Mouse (Mus musculus) forelimb bud, embryonic 11.5 days (tissue): Measurements from ENCODE around the gene Slc6a8.

Experiments used
- DNase-seq: peaks from one replicate; pipeline ENCODE4 v3.0.0-alpha.2; 2012; ENCODE audit warnings: low read depth, low spot score

Gene Slc6a8

DNA sequence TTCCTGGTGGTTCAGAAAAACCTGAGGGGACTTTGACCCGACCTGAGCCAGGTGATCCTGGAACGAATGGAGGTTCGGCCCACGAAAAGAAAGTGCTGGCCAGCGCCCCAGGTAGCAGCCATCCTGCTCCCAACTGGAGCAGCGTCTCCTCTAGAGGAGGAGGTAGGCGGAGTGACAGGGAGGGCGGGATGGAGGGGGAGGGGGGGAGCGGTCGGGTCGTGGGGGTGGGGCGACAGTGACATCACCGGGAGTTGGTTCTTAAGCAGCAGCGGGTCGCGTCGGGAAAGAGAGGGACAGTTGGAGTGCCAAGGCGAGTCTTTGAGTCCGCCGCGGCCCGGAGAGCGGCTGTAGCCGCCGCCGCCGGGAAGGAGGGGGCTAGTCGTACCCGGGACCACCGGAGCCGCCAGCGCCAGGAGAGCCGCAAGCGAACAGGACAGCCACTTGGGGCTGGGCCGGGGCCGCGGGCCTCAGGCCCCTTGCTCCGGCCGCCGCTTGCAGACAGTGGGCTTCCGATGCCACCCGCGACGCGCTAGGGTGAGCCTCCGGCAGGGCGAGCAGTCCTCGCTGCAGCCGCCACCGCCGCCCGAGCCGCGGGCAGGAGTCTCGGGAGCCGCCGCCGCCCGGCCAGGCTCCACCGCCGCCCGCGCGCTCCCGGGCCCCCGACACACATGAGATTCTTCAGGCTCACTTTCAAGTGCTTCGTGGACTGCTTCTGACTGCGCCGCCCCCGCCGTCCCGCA, at the start of gene Slc6a8:
Gene Slc6a8 (plus strand): TSS at position 272 of the 740 bp plus-strand sequence.
- DNase-seq, result peak; percentile 42

GRCm38 (mm10) chrX:73626981-73627380, 46.0 kb upstream of the Slc6a8 start:
- no peak for DNase-seq

- DNase-seq, result peak; percentile 16
Measured at GRCm38 (mm10) chrX:73635425-73635824, 37.5 kb upstream of the Slc6a8 start.

GRCm38 (mm10) chrX:73637415-73637814, 35.5 kb upstream of the Slc6a8 start:
- no peak for DNase-seq

- DNase-seq, result peak; percentile 58
Measured at GRCm38 (mm10) chrX:73639255-73639675, 33.7 kb upstream of the Slc6a8 start, which contains the start of gene Dusp9. Dusp9 (plus strand) TSS chrX:73639419.

GRCm38 (mm10) chrX:73639901-73640469, 33.0 kb upstream of the Slc6a8 start:
- DNase-seq, result peak; percentile 17

- DNase-seq, result no peak
Measured at GRCm38 (mm10) chrX:73645121-73645520, 27.8 kb upstream of the Slc6a8 start.

GRCm38 (mm10) chrX:73650869-73651268, 22.1 kb upstream of the Slc6a8 start:
- DNase-seq, result no peak

- no peak for DNase-seq
Measured at GRCm38 (mm10) chrX:73653392-73653791, 19.6 kb upstream of the Slc6a8 start.

DNA sequence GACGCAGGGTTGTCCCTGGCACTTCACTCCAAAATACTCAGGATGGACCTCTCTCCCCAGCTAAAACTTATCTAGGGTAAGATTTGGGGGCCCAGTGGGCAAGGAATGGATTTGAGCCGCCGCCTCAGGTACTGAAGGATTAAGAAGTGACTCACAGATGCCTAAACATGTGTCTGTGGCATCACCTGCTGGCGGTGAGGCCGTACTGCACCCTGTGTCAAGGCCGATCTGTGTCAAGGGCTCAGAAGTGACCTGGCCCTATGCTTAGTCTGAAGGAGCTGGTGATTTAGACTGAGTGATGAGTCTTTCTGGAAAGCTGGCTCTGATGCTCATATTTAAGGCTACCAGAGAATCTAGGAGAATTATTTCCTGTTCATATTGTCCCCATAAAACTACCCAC, 18.8 kb upstream of the Slc6a8 start:
- peak; percentile 69 for DNase-seq

GRCm38 (mm10) chrX:73655529-73655928, 17.4 kb upstream of the Slc6a8 start:
- DNase-seq, result peak; percentile 24

DNA sequence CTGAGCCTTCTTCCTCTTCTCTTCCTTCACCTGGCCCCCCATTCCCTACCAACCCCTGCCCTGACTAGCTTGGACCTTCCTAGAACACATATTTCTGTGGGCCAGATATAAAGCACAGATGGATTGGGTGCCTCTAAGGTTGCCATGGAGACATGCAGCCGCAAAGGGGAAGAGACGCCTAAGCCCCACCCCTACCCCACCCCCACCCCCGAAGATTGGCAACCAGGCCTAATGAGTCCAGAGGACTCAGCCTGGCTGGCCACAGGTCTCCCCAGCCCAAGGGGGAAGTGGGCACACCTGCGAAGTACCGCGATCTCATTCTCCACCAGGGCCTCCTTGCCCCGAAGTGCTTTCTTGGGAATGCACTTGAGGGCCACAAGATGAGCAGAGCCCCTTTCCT, 14.6 kb upstream of the Slc6a8 start:
- no peak for DNase-seq

DNA sequence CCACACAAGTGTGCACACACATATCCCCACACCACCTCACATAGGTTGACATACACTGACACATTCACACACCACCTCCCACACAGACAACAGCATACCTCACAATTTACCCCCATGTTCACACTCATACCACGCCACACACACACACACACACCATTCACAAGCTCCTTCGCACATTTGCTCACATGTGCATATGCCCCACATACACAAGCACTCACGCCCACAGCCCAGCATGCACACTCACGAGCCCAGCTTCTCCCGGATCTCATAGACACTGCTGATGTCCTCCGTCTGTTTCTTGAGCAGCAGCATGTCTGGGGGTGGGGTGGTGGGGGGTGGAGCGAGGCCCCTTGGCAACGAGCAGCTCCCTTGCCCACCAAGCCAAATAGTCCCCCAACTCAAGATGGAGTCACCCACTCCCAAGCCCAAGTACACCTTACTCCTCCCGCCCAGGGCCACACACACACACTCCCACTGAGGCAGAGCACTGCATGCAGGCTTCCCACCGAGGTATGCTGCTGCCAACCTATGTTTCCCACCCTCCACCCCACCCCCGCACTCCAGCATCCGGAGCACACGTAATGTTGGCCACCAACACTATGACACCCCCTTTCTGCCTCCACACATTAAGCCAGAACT, 13.9 kb upstream of the Slc6a8 start:
- no peak for DNase-seq

DNA sequence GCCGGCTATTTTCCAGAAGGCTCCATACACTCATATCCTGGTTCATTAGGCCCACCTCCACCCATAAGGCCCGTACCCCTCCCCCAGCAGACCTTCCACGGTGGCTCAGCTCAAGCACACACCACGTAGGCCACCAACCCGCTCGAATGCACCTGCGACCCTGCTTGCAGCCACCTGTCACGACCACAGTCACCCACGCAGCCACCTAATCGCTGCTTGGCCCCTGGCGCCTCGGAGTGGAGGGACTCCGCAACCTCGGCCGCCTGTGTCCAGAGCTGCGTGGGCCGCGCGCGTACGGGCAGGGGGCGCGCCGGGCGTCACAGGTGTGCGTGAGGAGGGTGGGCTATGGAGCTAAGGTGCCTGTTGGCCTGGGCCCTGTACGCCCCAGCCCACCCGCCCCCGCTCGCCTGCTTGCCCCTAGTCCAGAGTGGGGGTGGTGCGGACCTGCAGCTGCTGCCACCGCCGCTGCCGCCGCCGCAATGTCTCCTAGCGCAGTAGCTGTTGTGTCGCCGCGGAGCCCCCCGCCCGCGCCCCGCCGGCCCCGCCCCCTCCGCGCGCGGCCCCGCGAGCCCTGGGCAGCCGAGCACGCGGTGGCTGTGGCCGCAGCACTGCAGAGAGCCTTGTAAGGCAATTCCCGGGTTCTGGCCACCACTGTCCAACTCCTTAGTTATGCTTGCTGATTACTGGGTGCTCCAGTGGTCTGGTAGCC, 13.2 kb upstream of the Slc6a8 start, which contains the start of gene Pnck:
Gene Pnck (minus strand): TSS at position 543 of the 709 bp plus-strand sequence.
- no peak for DNase-seq

- DNase-seq, result no peak
Measured at GRCm38 (mm10) chrX:73660284-73660665, 12.7 kb upstream of the Slc6a8 start.

DNA sequence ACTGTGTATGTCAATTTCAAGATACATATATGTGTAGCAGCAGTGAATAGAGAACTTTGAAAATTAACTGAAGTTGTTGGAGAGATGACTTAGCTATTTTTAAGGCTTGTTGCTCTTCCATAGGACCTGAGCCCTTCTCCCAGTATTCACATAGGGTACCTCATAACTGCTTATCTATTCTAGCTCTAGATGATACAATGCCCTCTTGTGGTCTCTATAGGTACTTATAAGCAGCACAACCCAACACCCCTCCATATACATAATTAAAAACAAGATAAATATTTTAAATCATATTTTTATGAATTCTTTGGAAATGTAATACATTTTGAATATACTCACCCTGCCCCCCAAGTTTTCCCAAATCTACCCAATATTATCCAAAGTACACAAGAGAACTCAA, 9.8 kb upstream of the Slc6a8 start:
- no peak for DNase-seq

- peak; percentile 57 for DNase-seq
Measured at GRCm38 (mm10) chrX:73672031-73672431, 919 bp upstream of the Slc6a8 start.

DNA sequence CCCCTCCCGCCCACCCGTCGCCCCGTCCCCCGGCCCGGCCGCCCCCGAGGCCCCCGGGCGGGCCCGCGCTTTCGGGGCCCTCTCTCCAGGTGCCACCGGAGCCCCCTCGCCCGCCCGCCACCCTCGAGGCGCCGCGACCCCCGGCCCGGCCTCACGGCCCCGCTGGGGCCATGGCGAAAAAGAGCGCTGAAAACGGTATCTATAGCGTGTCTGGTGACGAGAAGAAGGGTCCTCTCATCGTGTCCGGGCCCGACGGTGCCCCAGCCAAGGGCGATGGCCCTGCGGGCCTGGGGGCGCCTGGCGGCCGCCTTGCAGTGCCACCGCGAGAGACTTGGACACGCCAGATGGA, 643 bp downstream of the Slc6a8 start:
- DNase-seq, result no peak

GRCm38 (mm10) chrX:73673968-73674661, 1.2 kb downstream of the Slc6a8 start:
- no peak for DNase-seq

- DNase-seq, result no peak
Measured at GRCm38 (mm10) chrX:73675231-73675630, 2.3 kb downstream of the Slc6a8 start.

DNA sequence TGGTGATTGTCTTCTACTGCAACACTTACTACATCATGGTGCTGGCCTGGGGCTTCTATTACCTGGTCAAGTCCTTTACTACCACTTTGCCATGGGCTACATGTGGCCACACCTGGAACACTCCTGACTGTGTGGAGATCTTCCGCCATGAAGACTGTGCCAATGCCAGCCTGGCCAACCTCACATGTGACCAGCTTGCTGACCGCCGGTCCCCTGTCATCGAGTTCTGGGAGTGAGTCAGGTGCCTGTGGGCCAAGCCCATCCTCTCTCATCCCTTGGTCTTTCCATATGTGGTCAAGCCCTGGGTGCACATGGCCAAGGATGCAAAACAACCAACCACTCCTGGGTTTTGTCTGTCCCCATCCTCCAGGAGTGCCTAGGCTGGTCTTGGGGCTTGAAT, 3.7 kb downstream of the Slc6a8 start:
- DNase-seq, result no peak

GRCm38 (mm10) chrX:73684156-73684555, 11.2 kb downstream of the Slc6a8 start:
- no peak for DNase-seq
